Mouse (Mus musculus) liver, adult 2 months (tissue): ENCODE results near the gene Hoxc4.

Source experiments
- CTCF ChIP-seq: fragments of 200-500 bp; IDR thresholded peaks from 2 replicates; pipeline ENCODE4 v1.5.1; 2011; ENCODE audit warnings: low read depth, low read length, control low read depth
- POLR2A ChIP-seq: fragments of 200-500 bp; IDR thresholded peaks from 2 replicates; pipeline ENCODE4 v1.6.1; 2011; ENCODE audit warnings: low read length, control low read depth; ENCODE audit not compliant: insufficient read depth; ENCODE audit errors: extremely low read depth

GRCm38 (mm10) chr15:102984521-102984920 is 34.2 kb upstream of the Hoxc4 start:
- no peak for TF ChIP-seq CTCF
- TF ChIP-seq POLR2A, result no peak
